Mouse (Mus musculus) MEL (cell line): Measurements from ENCODE around the gene Vash1. TPM values are rescaled to one million over a fixed set of nuclear protein-coding genes. Genes with fewer than 3 reads are reported as not detected.

Experiments
- DNase-seq: peaks from one replicate; pipeline ENCODE4 v3.0.0; 2011; ENCODE audit warnings: low read depth, low spot score
- H3K27ac ChIP-seq: 2 replicates; pipeline ENCODE4 v1.5.1; 2012; ENCODE audit warnings: low read depth, mild to moderate bottlenecking, control low read depth, low read length, moderate library complexity; ENCODE audit not compliant: control insufficient read depth
- H3K27me3 ChIP-seq, 2 experiments: fragments of 150-350 bp in 1 of 2; sonication (generic) in 1 of 2; 2 replicates each; pipeline ENCODE4 v1.6.1; 2012; ENCODE audit warnings: low read length in 2 of 2, mild to moderate bottlenecking in 2 of 2, improper control_type of control experiment in 1 of 2, moderate library complexity in 1 of 2; ENCODE audit not compliant: insufficient read depth in 2 of 2, control insufficient read depth in 1 of 2
- H3K36me3 ChIP-seq, 2 experiments: 2 replicates each; pipeline ENCODE4 v1.6.1; 2012 to 2014; ENCODE audit warnings: low read length in 2 of 2, improper control_type of control experiment in 1 of 2, inconsistent platforms in 1 of 2, mild to moderate bottlenecking in 1 of 2; ENCODE audit not compliant: insufficient read depth in 2 of 2, control insufficient read depth in 1 of 2
- H3K4me1 ChIP-seq, 2 experiments: fragments of 150-350 bp in 1 of 2; sonication (generic) in 1 of 2; 2 replicates each; pipeline ENCODE4 v1.6.1; 2012; ENCODE audit warnings: low read length in 2 of 2, improper control_type of control experiment in 1 of 2, mild to moderate bottlenecking in 1 of 2; ENCODE audit not compliant: insufficient read depth in 2 of 2, control insufficient read depth in 1 of 2
- H3K4me3 ChIP-seq, 2 experiments: fragments of 150-350 bp in 1 of 2; sonication (generic) in 1 of 2; 2 replicates each; pipeline ENCODE4 v1.5.1; 2012; ENCODE audit warnings: low read depth in 2 of 2, low read length in 2 of 2, mild to moderate bottlenecking in 2 of 2, moderate library complexity in 2 of 2, control low read depth in 1 of 2, improper control_type of control experiment in 1 of 2; ENCODE audit not compliant: control insufficient read depth in 1 of 2, insufficient read depth in 1 of 2
- H3K79me2 ChIP-seq: 2 replicates; pipeline ENCODE4 v1.6.1; 2012; ENCODE audit warnings: mild to moderate bottlenecking, low read length, moderate library complexity; ENCODE audit not compliant: control insufficient read depth, poor library complexity, insufficient read depth
- H3K9ac ChIP-seq: 2 replicates; pipeline ENCODE4 v1.6.1; 2012; ENCODE audit warnings: low read depth, mild to moderate bottlenecking, control low read depth, low read length, moderate library complexity; ENCODE audit not compliant: control insufficient read depth, poor library complexity, severe bottlenecking
- H3K9me3 ChIP-seq: fragments of 150-350 bp; sonication (generic); replicated peaks from 2 replicates; pipeline ENCODE4 v1.6.1; 2012; ENCODE audit warnings: mild to moderate bottlenecking, low read length, improper control_type of control experiment, moderate library complexity; ENCODE audit not compliant: insufficient read depth
- BHLHE40 ChIP-seq: IDR thresholded peaks from 2 replicates; pipeline ENCODE4 v1.6.1; 2012; ENCODE audit warnings: low read depth, mild to moderate bottlenecking, inconsistent platforms, low read length, improper control_type of control experiment, borderline replicate concordance
- CHD1 ChIP-seq: IDR thresholded peaks from 2 replicates; pipeline ENCODE4 v1.6.1; 2012; ENCODE audit warnings: low read depth, mild to moderate bottlenecking, inconsistent platforms, low read length, improper control_type of control experiment
- E2F4 ChIP-seq: IDR thresholded peaks from 2 replicates; pipeline ENCODE4 v1.6.1; 2011; ENCODE audit warnings: low read depth, low read length, improper control_type of control experiment, borderline replicate concordance
- ELF1 ChIP-seq: IDR thresholded peaks from 2 replicates; pipeline ENCODE4 v1.6.1; 2014; ENCODE audit warnings: low read depth, mild to moderate bottlenecking, inconsistent platforms, low read length, improper control_type of control experiment, moderate library complexity
- ETS1 ChIP-seq: IDR thresholded peaks from 2 replicates; pipeline ENCODE4 v1.6.1; 2012; ENCODE audit warnings: low read depth, mild to moderate bottlenecking, inconsistent platforms, low read length, improper control_type of control experiment, moderate library complexity
- GABPA ChIP-seq: IDR thresholded peaks from 2 replicates; pipeline ENCODE4 v1.6.1; 2012; ENCODE audit warnings: low read depth, mild to moderate bottlenecking, inconsistent platforms, low read length, improper control_type of control experiment, moderate library complexity
- GATA1 ChIP-seq: IDR thresholded peaks from 2 replicates; pipeline ENCODE4 v1.6.1; 2011; ENCODE audit warnings: low read depth, low read length, improper control_type of control experiment
- MAX ChIP-seq: IDR thresholded peaks from 2 replicates; pipeline ENCODE4 v1.6.1; 2011; ENCODE audit warnings: low read length, improper control_type of control experiment
- MAZ ChIP-seq: IDR thresholded peaks from 2 replicates; pipeline ENCODE4 v1.6.1; 2012; ENCODE audit warnings: low read depth, mild to moderate bottlenecking, inconsistent platforms, low read length, improper control_type of control experiment
- MXI1 ChIP-seq: IDR thresholded peaks from 2 replicates; pipeline ENCODE4 v1.6.1; 2011; ENCODE audit warnings: mild to moderate bottlenecking, low read depth, low read length, improper control_type of control experiment
- MYB ChIP-seq: IDR thresholded peaks from 2 replicates; pipeline ENCODE4 v1.6.1; 2011; ENCODE audit warnings: mild to moderate bottlenecking, low read depth, low read length, improper control_type of control experiment
- MYC ChIP-seq: IDR thresholded peaks from 2 replicates; pipeline ENCODE4 v1.6.1; 2011; ENCODE audit warnings: low read depth, mild to moderate bottlenecking, low read length, improper control_type of control experiment, moderate library complexity
- NELFE ChIP-seq: IDR thresholded peaks from 2 replicates; pipeline ENCODE4 v1.6.1; 2011; ENCODE audit warnings: low read depth, low read length, improper control_type of control experiment
- POLR2AphosphoS2 ChIP-seq: IDR thresholded peaks from 2 replicates; pipeline ENCODE4 v1.6.1; 2011; ENCODE audit warnings: low read length, improper control_type of control experiment
- POLR2AphosphoS5 ChIP-seq: IDR thresholded peaks from 2 replicates; pipeline ENCODE4 v1.6.1; 2012; ENCODE audit warnings: low read depth, borderline replicate concordance, mild to moderate bottlenecking, inconsistent platforms, low read length, moderate library complexity, mixed read lengths
- RAD21 ChIP-seq: IDR thresholded peaks from 2 replicates; pipeline ENCODE4 v1.6.1; 2011; ENCODE audit warnings: mild to moderate bottlenecking, low read depth, low read length, improper control_type of control experiment
- SIN3A ChIP-seq: IDR thresholded peaks from 2 replicates; pipeline ENCODE4 v1.6.1; 2012; ENCODE audit warnings: low read length, improper control_type of control experiment, inconsistent platforms
- SMC3 ChIP-seq: IDR thresholded peaks from 2 replicates; pipeline ENCODE4 v1.6.1; 2011; ENCODE audit warnings: low read depth, low read length, improper control_type of control experiment
- TBP ChIP-seq: IDR thresholded peaks from 2 replicates; pipeline ENCODE4 v1.8.0; 2011; ENCODE audit warnings: low read depth, low read length, improper control_type of control experiment
- TCF12 ChIP-seq: IDR thresholded peaks from 2 replicates; pipeline ENCODE4 v1.6.1; 2014; ENCODE audit warnings: low read depth, mild to moderate bottlenecking, inconsistent platforms, low read length, improper control_type of control experiment, moderate library complexity
- UBTF ChIP-seq: IDR thresholded peaks from 2 replicates; pipeline ENCODE4 v1.6.1; 2012; ENCODE audit warnings: low read depth, mild to moderate bottlenecking, inconsistent platforms, low read length, improper control_type of control experiment, moderate library complexity, borderline replicate concordance; ENCODE audit not compliant: insufficient read depth
- USF1 ChIP-seq: IDR thresholded peaks from 2 replicates; pipeline ENCODE4 v1.6.1; 2014; ENCODE audit warnings: low read depth, mild to moderate bottlenecking, inconsistent platforms, low read length, improper control_type of control experiment, moderate library complexity
- ZMIZ1 ChIP-seq: IDR thresholded peaks from 2 replicates; pipeline ENCODE4 v1.6.1; 2012; ENCODE audit warnings: low read depth, mild to moderate bottlenecking, inconsistent platforms, low read length, improper control_type of control experiment, moderate library complexity
- ZNF384 ChIP-seq: IDR thresholded peaks from 2 replicates; pipeline ENCODE4 v1.6.1; 2012; ENCODE audit warnings: low read depth, mild to moderate bottlenecking, inconsistent platforms, low read length, improper control_type of control experiment
- polyA plus RNA-seq, 2 experiments: library from polyadenylated mRNA; stranded (reverse) in 1 of 2; unstranded in 1 of 2; fragments of >175 nt in 1 of 2; fragments of >200 nt in 1 of 2; gene quantifications; 2 replicates each; pipeline versions ENCODE4 v1.2.1 to v1.2.4; 2012; ENCODE audit warnings: low replicate concordance in 2 of 2, low read depth in 1 of 2; ENCODE audit not compliant: insufficient read length in 2 of 2, insufficient read depth in 1 of 2, missing spikeins in 1 of 2
- total RNA-seq: library from RNA; depleted of rRNA; stranded (reverse); fragments of 300-350 nt; gene quantifications from 2 replicates; pipeline ENCODE4 v1.2.3, GENCODE M21; 2012

Gene Vash1
- total and polyA plus RNA-seq, 3 experiments: 0.24 to 0.39 TPM; not detected in 1

DNA sequence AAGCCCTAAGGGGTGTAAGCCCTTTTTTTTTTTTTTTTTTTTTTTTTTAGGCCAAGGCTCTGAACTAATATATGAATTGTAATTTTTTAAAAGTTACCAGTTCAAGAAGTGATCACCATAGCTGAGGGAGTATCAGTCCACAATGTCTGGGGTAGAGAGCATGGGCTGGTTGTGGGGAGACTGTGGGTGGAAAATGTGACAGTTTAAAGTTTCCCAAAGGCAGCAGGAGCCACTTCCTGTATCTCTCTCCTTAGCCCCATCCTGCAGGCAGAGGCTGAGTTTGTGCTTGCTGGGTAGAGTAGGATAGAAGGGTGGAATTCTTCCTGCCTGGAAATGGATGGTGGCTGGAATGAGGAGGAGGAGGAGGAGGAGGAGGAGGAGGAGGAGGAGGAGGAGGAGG lies 14.9 kb downstream of the Vash1 start:
- Histone ChIP-seq H3K79me2 (no peaks in the 10 kb centered on the region), H3K27me3 (no peaks in the 10 kb centered on the region; a peak in 1 of 4 replicates), H3K4me1 (no peaks in the 10 kb centered on the region), H3K27ac (no peak overlapping the region), H3K4me3 (no peak overlapping the region), H3K9me3 (no peaks in the 10 kb centered on the region), H3K36me3 (no peaks in the 10 kb centered on the region), H3K9ac (no peak overlapping the region)
- TF ChIP-seq MYC (no peak), GATA1 (no peak), UBTF (no peak), GABPA (no peak)
- no peak for DNase-seq

DNA sequence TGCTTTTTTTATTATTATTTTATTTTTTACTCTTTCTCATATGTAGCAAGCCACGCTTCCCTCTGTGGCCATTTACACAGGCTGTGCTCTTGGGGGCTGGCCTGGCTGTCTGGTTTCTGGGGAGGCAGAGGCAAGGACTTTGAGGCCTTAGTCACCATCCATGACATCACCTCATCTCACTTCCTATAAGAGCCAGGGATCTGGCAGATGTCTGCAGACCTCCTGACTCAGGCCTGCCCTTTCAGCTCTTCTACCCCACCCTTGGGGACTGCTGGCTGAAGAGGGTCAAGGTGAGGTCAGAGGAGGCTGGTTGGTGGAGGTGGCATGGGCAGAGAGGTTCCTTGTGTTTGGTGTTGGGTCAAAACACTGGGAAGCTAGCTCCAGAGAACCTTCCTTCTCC lies 15.9 kb downstream of the Vash1 start:
- no peak for TF ChIP-seq MXI1
- no peak for TF ChIP-seq BHLHE40
- TF ChIP-seq E2F4: no peak
- TF ChIP-seq POLR2AphosphoS5: no peak
- no peak for TF ChIP-seq USF1
- TF ChIP-seq NELFE: no peak
- TF ChIP-seq MAX: no peak
- TF ChIP-seq TCF12: no peak
- no peak for TF ChIP-seq CHD1
- no peak for TF ChIP-seq SMC3
- no peak for TF ChIP-seq SIN3A
- TF ChIP-seq POLR2AphosphoS2: no peak
- no peak for TF ChIP-seq UBTF
- Histone ChIP-seq H3K4me1 (no peaks in the 10 kb centered on the region), H3K79me2 (no peaks in the 10 kb centered on the region), H3K27me3 (no peaks in the 10 kb centered on the region; a peak in 1 of 4 replicates), H3K9ac (no peak overlapping the region), H3K36me3 (no peaks in the 10 kb centered on the region), H3K4me3 (no peak overlapping the region), H3K27ac (no peak overlapping the region), H3K9me3 (no peaks in the 10 kb centered on the region)
- DNase-seq: no peak

DNA sequence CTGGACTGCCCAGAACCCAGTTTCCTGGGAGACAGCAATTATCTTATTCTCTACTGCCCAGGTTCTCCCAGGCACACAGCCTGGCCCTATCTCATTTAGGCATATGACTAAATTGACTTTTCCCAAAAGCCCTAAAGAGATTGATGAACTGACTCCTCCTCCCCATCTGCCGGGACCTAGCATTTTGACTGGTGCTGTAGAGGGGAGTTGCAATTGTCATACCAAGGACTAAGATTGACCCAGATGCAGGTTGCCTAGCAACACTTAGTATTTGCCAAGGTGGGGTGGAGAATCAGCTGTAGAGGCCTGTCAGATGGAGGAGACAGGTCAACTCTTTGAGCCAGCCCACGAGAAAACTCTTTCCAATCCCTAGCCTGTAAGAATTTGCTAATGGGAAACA lies 19.5 kb downstream of the Vash1 start:
- Histone ChIP-seq H3K9ac (no peak overlapping the region), H3K36me3 (no peaks in the 10 kb centered on the region), H3K79me2 (no peaks in the 10 kb centered on the region), H3K27ac (no peak overlapping the region), H3K9me3 (no peaks in the 10 kb centered on the region), H3K4me1 (no peaks in the 10 kb centered on the region), H3K4me3 (no peak overlapping the region), H3K27me3 (no peaks in the 10 kb centered on the region; a peak in 1 of 4 replicates)
- TF ChIP-seq RAD21: no peak
- no peak for TF ChIP-seq MAZ
- no peak for TF ChIP-seq MYB
- TF ChIP-seq SMC3: no peak
- no peak for TF ChIP-seq TBP
- TF ChIP-seq ETS1: no peak
- TF ChIP-seq ZMIZ1: no peak
- no peak for TF ChIP-seq ZNF384
- TF ChIP-seq ELF1: no peak
- no peak for DNase-seq
